ENCODE assay signal across 8 mouse cellular contexts in genomic region chr13:36731931-36732461, GRCm38 (mm10). TPM values are rescaled to one million over a fixed set of nuclear protein-coding genes. Genes with fewer than 3 reads are reported as not detected.
DNase-seq lines count a peak whose midpoint lies in the region; ATAC-seq lines count a peak whose summit lies in the region.

No protein-coding gene starts in this region.

- H3K4me1 ChIP-seq in heart, embryonic 16.5 days (ENCODE audit: control insufficient read depth, insufficient read depth, low read length): peaks cover 19% of the 10 kb centered on the region
- H3K4me1 ChIP-seq in liver, embryonic 11.5 days (replicated peaks; ENCODE audit: control insufficient read depth, insufficient read depth, low read length): peaks cover under 1% of the 10 kb centered on the region; the same call in 1 of the 2 replicates

- WGBS in heart, embryonic 16.5 days: under 1% methylated on average over 23 of the region's 23 CpGs
- under 1% methylated on average over 23 of the region's 23 CpGs for WGBS in liver, embryonic 11.5 days

- no peak for ATAC-seq in heart, embryonic 16.5 days (replicated peaks; ENCODE audit: extremely low read depth, insufficient read depth, low FRiP score)
- no peak for ATAC-seq in liver, embryonic 11.5 days (replicated peaks; ENCODE audit: low FRiP score)

- H3K36me3 ChIP-seq in heart, embryonic 16.5 days (ENCODE audit: control insufficient read depth, insufficient read depth): no peaks in the 10 kb centered on the region
- no peaks in the 10 kb centered on the region for H3K36me3 ChIP-seq in liver, embryonic 11.5 days (ENCODE audit: control insufficient read depth, insufficient read depth, low read length)

- no peaks in the 10 kb centered on the region; the same call in 1 of the 2 replicates for H3K9me3 ChIP-seq in heart, embryonic 16.5 days (replicated peaks; ENCODE audit: control insufficient read depth, low read length)
- H3K9me3 ChIP-seq in liver, embryonic 11.5 days (ENCODE audit: control insufficient read depth, low read length): no peaks in the 10 kb centered on the region

- peak overlapping the region; percentile 84 for H3K4me2 ChIP-seq in heart, embryonic 16.5 days (ENCODE audit: low read depth, low read length)
- peak overlapping the region; percentile 38 for H3K4me2 ChIP-seq in liver, embryonic 11.5 days

- no peak overlapping the region for H3K27ac ChIP-seq in heart, embryonic 16.5 days (ENCODE audit: low read length)
- no peak overlapping the region for H3K27ac ChIP-seq in liver, embryonic 11.5 days (ENCODE audit: low read depth, low read length)

- H3K4me3 ChIP-seq in heart, embryonic 16.5 days (ENCODE audit: low read length): peak overlapping the region; percentile 53
- peak overlapping the region; percentile 33 for H3K4me3 ChIP-seq in liver, embryonic 11.5 days (ENCODE audit: low read depth, low read length)

- DNase-seq in cerebellum, adult 11 months: peak; percentile 32
- DNase-seq in cerebellum, postnatal 4 days (ENCODE audit: low spot score in 2 of 2): no peak
- peak; percentile 24 for DNase-seq in right cerebral cortex, adult 18-20 months
- DNase-seq in right cerebral cortex, postnatal 14 days: no peak
- DNase-seq in liver, embryonic 11.5 days (ENCODE audit: low spot score): peak; percentile 39
- DNase-seq in right cerebral cortex, postnatal 25 days: peak; percentile 48
- DNase-seq in ovary, postnatal 36 days (ENCODE audit: low spot score): no peak

- no peak overlapping the region for H3K9ac ChIP-seq in heart, embryonic 16.5 days (ENCODE audit: low read length)
- H3K9ac ChIP-seq in liver, embryonic 11.5 days (ENCODE audit: low read depth, low read length): no peak overlapping the region

- H3K27me3 ChIP-seq in heart, embryonic 16.5 days (ENCODE audit: control insufficient read depth, insufficient read depth, low read length): peaks cover 73% of the 10 kb centered on the region
- H3K27me3 ChIP-seq in liver, embryonic 11.5 days (replicated peaks; ENCODE audit: control insufficient read depth, insufficient read depth, low read length): peaks cover 99% of the 10 kb centered on the region

RNA-seq across cellular contexts. Expression of gene Nrn1, which starts 2.9 kb away (rescaled TPM):
- 2.6 and 2.8 TPM in 2 replicates for polyA plus RNA-seq in heart, embryonic 16.5 days (2015; fragmentation: Nextera tagmentation; extraction: Ambion mirVana)
- 6.4 and 6.9 TPM in 2 replicates for polyA plus RNA-seq in liver, embryonic 11.5 days (2014; fragmentation: Nextera tagmentation; extraction: Ambion mirVana)

Comparison
In these comparisons a context has a peak if more than half of its experiments do, and no peak if none do; other contexts are left out.
1. DNase-seq: peak in cerebellum, adult 11 months (single experiment), right cerebral cortex, adult 18-20 months (single experiment), liver, embryonic 11.5 days (single experiment) and right cerebral cortex, postnatal 25 days (single experiment); none in cerebellum, postnatal 4 days (0 of 2), right cerebral cortex, postnatal 14 days (single experiment) and ovary, postnatal 36 days (single experiment).